Comparison of ENCODE assay signal across 18 mouse cellular contexts in genomic region chr12:25360726-25361125, GRCm38 (mm10).
DNase-seq lines count a peak whose midpoint lies in the region; ATAC-seq and TF ChIP-seq lines count a peak whose summit lies in the region.
"Had no signal": no experiment of that assay in that cellular context is flagged by ENCODE, and none has a peak within 500 bp of the region (broad histone marks: within the 10 kb centered on the region; RNA-seq: fewer than 3 reads in every experiment).

No protein-coding gene starts in this region.

- no peaks in the 10 kb centered on the region for H3K36me3 ChIP-seq in liver, adult 2 months (ENCODE audit: control insufficient read depth, insufficient read depth, low read length)
- no peaks in the 10 kb centered on the region for H3K36me3 ChIP-seq in liver, postnatal 0 days (replicated peaks; ENCODE audit: insufficient read depth, low read length)
- no peaks in the 10 kb centered on the region for H3K36me3 ChIP-seq in forebrain, embryonic 14.5 days (ENCODE audit: control insufficient read depth, insufficient read depth, low read length)
- H3K36me3 ChIP-seq: embryonic facial prominence, embryonic 10.5 days; embryonic facial prominence, embryonic 12.5 days had no signal

- ATAC-seq in liver, postnatal 0 days, result no peak
- no peak for ATAC-seq in forebrain, embryonic 14.5 days
- ATAC-seq: forebrain, embryonic 13.5 days; forebrain, embryonic 16.5 days; Patski had no signal

- DNase-seq in liver, adult 2 months (ENCODE audit: extremely low read depth, low read depth, low spot score), result peak; percentile 9
- DNase-seq in liver, postnatal 0 days, result no peak
- peak; percentile 54 for DNase-seq in 416B (ENCODE audit: low read depth)
- peak; percentile 57 for DNase-seq in induced T-regulatory cell, adult 2 months (ENCODE audit: low read depth)
- no peak for DNase-seq in forebrain, embryonic 14.5 days (ENCODE audit: low spot score)
- DNase-seq: adrenal gland, adult 8-10 months; adrenal gland, postnatal 14 days; adrenal gland, postnatal 36 days; cerebellum, adult 11-12 months; cerebellum, adult 2 months; cerebellum, adult 9-10 months; cerebellum, postnatal 10 days; cerebellum, postnatal 25 days had no signal

- H3K27me3 ChIP-seq in liver, adult 2 months (ENCODE audit: control insufficient read depth, insufficient read depth, low read length), result no peaks in the 10 kb centered on the region
- no peaks in the 10 kb centered on the region for H3K27me3 ChIP-seq in liver, postnatal 0 days (ENCODE audit: insufficient read depth, low read length)
- H3K27me3 ChIP-seq in forebrain, embryonic 14.5 days (replicated peaks; ENCODE audit: control insufficient read depth, insufficient read depth, low read length), result no peaks in the 10 kb centered on the region
- H3K27me3 ChIP-seq: embryonic facial prominence, embryonic 12.5 days; forebrain, embryonic 13.5 days; Patski had no signal

- H3K27ac ChIP-seq in liver, adult 2 months (replicated peaks; ENCODE audit: insufficient read depth, low read depth, low read length), result no peak overlapping the region
- H3K27ac ChIP-seq in liver, postnatal 0 days (ENCODE audit: low read depth), result no peak overlapping the region
- H3K27ac ChIP-seq in forebrain, embryonic 14.5 days (ENCODE audit: low read depth, low read length), result no peak overlapping the region
- H3K27ac ChIP-seq: embryonic facial prominence, embryonic 10.5 days; embryonic facial prominence, embryonic 12.5 days; forebrain, embryonic 13.5 days had no signal

- H3K79me2 ChIP-seq in liver, adult 2 months (ENCODE audit: control insufficient read depth, insufficient read depth, low read length), result no peaks in the 10 kb centered on the region

- H3K9ac ChIP-seq in liver, adult 2 months (ENCODE audit: low read depth, low read length), result no peak overlapping the region
- no peak overlapping the region for H3K9ac ChIP-seq in liver, postnatal 0 days (replicated peaks)
- no peak overlapping the region for H3K9ac ChIP-seq in forebrain, embryonic 14.5 days (ENCODE audit: low read length)
- H3K9ac ChIP-seq: embryonic facial prominence, embryonic 12.5 days; forebrain, embryonic 13.5 days had no signal

- no peak for TF ChIP-seq EP300 in liver, postnatal 0 days (IDR thresholded peaks at IDR 0.05; ENCODE audit: low read depth)

- 74% methylated on average over 2 of the region's 2 CpGs for WGBS in liver, adult 2 months
- 71% methylated on average over 2 of the region's 2 CpGs for WGBS in liver, postnatal 0 days (ENCODE audit: insufficient replicate concordance)
- WGBS in forebrain, embryonic 14.5 days, result 95% methylated on average over 2 of the region's 2 CpGs

- no peak for TF ChIP-seq POLR2A in liver, adult 2 months (IDR thresholded peaks at IDR 0.05; ENCODE audit: extremely low read depth, insufficient read depth, low read length)

- H3K4me2 ChIP-seq in liver, postnatal 0 days (ENCODE audit: low read depth, low read length), result no peak overlapping the region
- no peak overlapping the region for H3K4me2 ChIP-seq in forebrain, embryonic 14.5 days (ENCODE audit: low read length)
- H3K4me2 ChIP-seq: embryonic facial prominence, embryonic 12.5 days; forebrain, embryonic 13.5 days had no signal

- H3K9me3 ChIP-seq in liver, postnatal 0 days (ENCODE audit: low read length), result no peaks in the 10 kb centered on the region
- H3K9me3 ChIP-seq in forebrain, embryonic 14.5 days (replicated peaks; ENCODE audit: control insufficient read depth, low read length), result no peaks in the 10 kb centered on the region
- H3K9me3 ChIP-seq: embryonic facial prominence, embryonic 10.5 days; embryonic facial prominence, embryonic 12.5 days; forebrain, embryonic 13.5 days had no signal

- no peaks in the 10 kb centered on the region for H3K4me1 ChIP-seq in liver, adult 2 months (ENCODE audit: control insufficient read depth, insufficient read depth, low read length)
- no peaks in the 10 kb centered on the region for H3K4me1 ChIP-seq in liver, postnatal 0 days (ENCODE audit: insufficient read depth)
- H3K4me1 ChIP-seq in forebrain, embryonic 14.5 days (ENCODE audit: control insufficient read depth, insufficient read depth, low read length), result no peaks in the 10 kb centered on the region
- H3K4me1 ChIP-seq: embryonic facial prominence, embryonic 12.5 days; forebrain, embryonic 13.5 days had no signal

- no peak overlapping the region for H3K4me3 ChIP-seq in liver, adult 2 months (ENCODE audit: insufficient read depth, low read depth, low read length)
- H3K4me3 ChIP-seq in liver, postnatal 0 days (ENCODE audit: low read depth, low read length), result no peak overlapping the region
- no peak overlapping the region for H3K4me3 ChIP-seq in forebrain, embryonic 14.5 days (ENCODE audit: low read depth, low read length)
- H3K4me3 ChIP-seq: embryonic facial prominence, embryonic 10.5 days; embryonic facial prominence, embryonic 12.5 days; forebrain, embryonic 13.5 days had no signal

- TF ChIP-seq CTCF in liver, adult 2 months (IDR thresholded peaks at IDR 0.05; ENCODE audit: low read depth, low read length), result no peak
- no peak for TF ChIP-seq CTCF in liver, postnatal 0 days (IDR thresholded peaks at IDR 0.05; ENCODE audit: low read depth)

Comparison
In these comparisons a context has a peak if more than half of its experiments do, and no peak if none do; other contexts are left out.
1. DNase-seq: peak in liver, adult 2 months (single experiment), 416B (single experiment) and induced T-regulatory cell, adult 2 months (single experiment); none in liver, postnatal 0 days (single experiment) and forebrain, embryonic 14.5 days (single experiment).